Mouse (Mus musculus) embryo, embryonic 11.5 days (tissue): Measurements from ENCODE around the gene Tspyl1.
"Not testable (repeated sequence)": the region's sequence is repeated elsewhere in the genome, so short reads cannot be mapped to it uniquely, and the experiment has no call there.

Experiments used
- DNase-seq: peaks from one replicate; pipeline ENCODE4 v3.0.0-alpha.2; 2012; ENCODE audit warnings: low read depth, low spot score

Gene Tspyl1

GRCm38 (mm10) chr10:34281962-34282388 is at the start of gene Tspyl1:
Tspyl1 (plus strand) TSS chr10:34282190.
- DNase-seq, result peak; percentile 95

- DNase-seq, result no peak
Measured at GRCm38 (mm10) chr10:34233418-34233817, 48.6 kb upstream of the Tspyl1 start.

- DNase-seq, result no peak
Measured at GRCm38 (mm10) chr10:34233931-34234745, 47.9 kb upstream of the Tspyl1 start.

GRCm38 (mm10) chr10:34235384-34235783 is 46.6 kb upstream of the Tspyl1 start:
- no peak for DNase-seq

GRCm38 (mm10) chr10:34236569-34236968 is 45.4 kb upstream of the Tspyl1 start:
- no peak for DNase-seq

- no peak for DNase-seq
Measured at GRCm38 (mm10) chr10:34238536-34238935, 43.5 kb upstream of the Tspyl1 start.

- DNase-seq, result no peak
Measured at GRCm38 (mm10) chr10:34244745-34245144, 37.2 kb upstream of the Tspyl1 start.

- DNase-seq, result no peak
Measured at GRCm38 (mm10) chr10:34246106-34246505, 35.9 kb upstream of the Tspyl1 start.

GRCm38 (mm10) chr10:34247757-34248156 is 34.2 kb upstream of the Tspyl1 start:
- no peak for DNase-seq

GRCm38 (mm10) chr10:34249594-34249993 is 32.4 kb upstream of the Tspyl1 start:
- no peak for DNase-seq

GRCm38 (mm10) chr10:34252833-34253232 is 29.2 kb upstream of the Tspyl1 start:
- not testable (repeated sequence) for DNase-seq

GRCm38 (mm10) chr10:34265106-34265505 is 16.9 kb upstream of the Tspyl1 start:
- no peak for DNase-seq

- no peak for DNase-seq
Measured at GRCm38 (mm10) chr10:34267312-34268070, 14.5 kb upstream of the Tspyl1 start.

GRCm38 (mm10) chr10:34271681-34272080 is 10.3 kb upstream of the Tspyl1 start:
- DNase-seq, result no peak

GRCm38 (mm10) chr10:34280591-34281175 is 1.3 kb upstream of the Tspyl1 start:
- no peak for DNase-seq

GRCm38 (mm10) chr10:34281211-34281961 is 604 bp upstream of the Tspyl1 start:
- DNase-seq, result no peak

GRCm38 (mm10) chr10:34282420-34283238 is 639 bp downstream of the Tspyl1 start:
- no peak for DNase-seq

GRCm38 (mm10) chr10:34296911-34297298 is 14.9 kb downstream of the Tspyl1 start:
- DNase-seq, result no peak

GRCm38 (mm10) chr10:34297299-34297979 is 15.4 kb downstream of the Tspyl1 start, which contains the start of gene Tspyl4:
Tspyl4 (plus strand) TSS chr10:34297442.
- peak; percentile 88 for DNase-seq
